Mouse (Mus musculus) effector memory CD4-positive, alpha-beta T cell, adult 7 months (primary cell): Measurements from ENCODE around the gene C1qtnf5. TPM values are rescaled to one million over a fixed set of nuclear protein-coding genes. Genes with fewer than 3 reads are reported as not detected.

ENCODE experiments used
- polyA plus RNA-seq: library from polyadenylated mRNA; unstranded; fragments of 100-300 nt; shearing (Covaris generic); gene quantifications from one replicate; pipeline ENCODE4 v1.2.1, GENCODE M21; 2017

Gene C1qtnf5
- not detected for polyA plus RNA-seq

GRCm38 (mm10) chr9:44107110-44107509 lies at the start of gene C1qtnf5:
Gene C1qtnf5, plus strand, starts transcription at chr9:44107245.

GRCm38 (mm10) chr9:44066785-44067225 lies 40.2 kb upstream of the C1qtnf5 start, which contains the start of gene Usp2:
Gene Usp2, plus strand, starts transcription at chr9:44067021.

GRCm38 (mm10) chr9:44101490-44101889 lies 5.6 kb upstream of the C1qtnf5 start, which contains the start of gene Mfrp:
Gene Mfrp, plus strand, starts transcription at chr9:44101729.

GRCm38 (mm10) chr9:44113105-44113789 lies 6.2 kb downstream of the C1qtnf5 start, which contains the start of the genes Gm49380 and Rnf26:
Gene Gm49380, minus strand, starts transcription at chr9:44113500.
Gene Rnf26, minus strand, starts transcription at chr9:44113517.

GRCm38 (mm10) chr9:44134101-44134850 lies 27.2 kb downstream of the C1qtnf5 start, which contains the start of gene Mcam:
Gene Mcam, plus strand, starts transcription at chr9:44134469.

Other genes with a start within 250 kb of the C1qtnf5 start
- 132 TPM for gene Thy1, start 63.9 kb upstream of the C1qtnf5 start, polyA plus RNA-seq
- gene Usp2, start 40.2 kb upstream of the C1qtnf5 start, polyA plus RNA-seq: 17.8 TPM
- not detected for gene Mfrp, start 5.5 kb upstream of the C1qtnf5 start, polyA plus RNA-seq
- gene Gm49380, start 6.3 kb downstream of the C1qtnf5 start, polyA plus RNA-seq: not detected
- gene Rnf26, start 6.3 kb downstream of the C1qtnf5 start, polyA plus RNA-seq: 16.6 TPM
- gene Mcam, start 27.2 kb downstream of the C1qtnf5 start, polyA plus RNA-seq: 0.67 TPM
- 33.9 TPM for gene Cbl, start 126.8 kb downstream of the C1qtnf5 start, polyA plus RNA-seq
- gene Ccdc153, start 133.4 kb downstream of the C1qtnf5 start, polyA plus RNA-seq: not detected
- 0.23 TPM for gene Pdzd3, start 144.2 kb downstream of the C1qtnf5 start, polyA plus RNA-seq
- 4.8 TPM for gene Nlrx1, start 161.4 kb downstream of the C1qtnf5 start, polyA plus RNA-seq
- gene Abcg4, start 181.4 kb downstream of the C1qtnf5 start, polyA plus RNA-seq: not detected
- gene Hinfp, start 198.4 kb downstream of the C1qtnf5 start, polyA plus RNA-seq: 34.4 TPM
- gene C2cd2l, start 213.0 kb downstream of the C1qtnf5 start, polyA plus RNA-seq: 12.7 TPM
- 8.7 TPM for gene Dpagt1, start 218.8 kb downstream of the C1qtnf5 start, polyA plus RNA-seq
- 61.7 TPM for gene H2afx, start 227.4 kb downstream of the C1qtnf5 start, polyA plus RNA-seq
- 14.8 TPM for gene Hmbs, start 237.0 kb downstream of the C1qtnf5 start, polyA plus RNA-seq